Mouse (Mus musculus): ENCODE measurements around the gene Ttc37. TPM values are rescaled to one million over a fixed set of nuclear protein-coding genes. Genes with fewer than 3 reads are reported as not detected.
A peak's percentile ranks its signal among the peaks of the same experiment; 100 is the strongest.

Ttc37 gene
- polyA plus RNA-seq, 1 experiment from 2014 or later = 3.4 TPM

DNA sequence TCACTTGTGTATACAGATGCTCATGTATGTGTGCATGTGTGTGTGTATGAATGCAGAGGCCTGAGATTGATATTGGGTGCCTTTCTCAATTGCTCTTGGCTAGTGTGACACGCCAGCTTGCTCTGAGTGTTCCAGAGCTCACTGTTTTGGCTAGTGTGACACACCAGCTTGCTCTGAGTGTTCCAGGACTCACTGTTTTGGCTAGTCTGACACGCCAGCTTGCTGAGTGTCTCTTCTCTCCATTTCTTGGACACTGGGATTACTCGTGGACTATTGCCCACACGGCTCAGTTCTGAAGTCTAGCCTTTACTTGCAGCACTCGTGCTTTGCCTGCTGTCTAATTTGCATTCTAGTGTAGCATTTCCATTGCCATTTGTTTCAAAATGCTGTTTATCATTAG, 80.2 kb downstream of the Ttc37 start:
- DNase-seq = no peak
- ATAC-seq = no peak
- Histone ChIP-seq H3K9me3 (ENCODE audit: low read length) (no peaks in the 10 kb centered on the region), H3K4me2 (ENCODE audit: low read depth, low read length) (no peak overlapping the region), H3K4me1 (ENCODE audit: insufficient read depth) (no peaks in the 10 kb centered on the region), H3K4me3 (ENCODE audit: low read depth, low read length) (no peak overlapping the region), H3K9ac (replicated peaks) (no peak overlapping the region), H3K27ac (ENCODE audit: low read depth) (no peak overlapping the region), H3K27me3 (ENCODE audit: insufficient read depth, low read length) (no peaks in the 10 kb centered on the region), H3K36me3 (replicated peaks; ENCODE audit: insufficient read depth, low read length) (peaks cover 9% of the 10 kb centered on the region)
- 83% methylated on average over 5 of the region's 5 CpGs for WGBS (ENCODE audit: insufficient replicate concordance)
- TF ChIP-seq CTCF (IDR thresholded peaks at IDR 0.05; ENCODE audit: low read depth) (no peak), EP300 (IDR thresholded peaks at IDR 0.05; ENCODE audit: low read depth) (no peak)

DNA sequence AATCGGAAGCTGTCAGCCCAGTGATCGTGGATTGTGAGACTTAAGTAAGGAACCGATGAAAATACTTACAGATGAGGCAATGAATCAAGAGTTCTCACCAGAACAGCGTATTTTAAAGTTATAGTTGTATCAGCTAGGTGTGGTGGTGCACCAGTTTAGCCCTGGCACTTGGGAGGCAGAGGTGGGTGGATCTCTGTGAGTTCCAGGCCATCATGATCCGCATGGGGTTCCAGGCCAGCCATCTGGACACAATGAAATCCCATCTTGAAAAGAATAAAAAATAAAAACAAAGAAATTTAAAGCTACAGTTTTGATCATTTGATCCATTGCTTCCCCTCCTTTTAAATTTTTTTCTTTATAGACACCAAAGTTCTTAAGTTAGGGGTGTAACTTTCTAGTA, 89.1 kb downstream of the Ttc37 start:
- ATAC-seq = no peak
- TF ChIP-seq EP300 (IDR thresholded peaks at IDR 0.05; ENCODE audit: low read depth) = no peak
- no peak for TF ChIP-seq CTCF (IDR thresholded peaks at IDR 0.05; ENCODE audit: low read depth)
- 0 out of 2 replicates have a peak, but pooled peaks cover 4% of the 10 kb centered on the region for H3K9me3 ChIP-seq (ENCODE audit: low read length)
- no peak overlapping the region for H3K4me2 ChIP-seq (ENCODE audit: low read depth, low read length)
- no peak for DNase-seq
- no peak overlapping the region for H3K27ac ChIP-seq (ENCODE audit: low read depth)
- no peak overlapping the region for H3K4me3 ChIP-seq (ENCODE audit: low read depth, low read length)
- H3K4me1 ChIP-seq (ENCODE audit: insufficient read depth) = no peaks in the 10 kb centered on the region
- no peak overlapping the region for H3K9ac ChIP-seq (replicated peaks)
- H3K36me3 ChIP-seq (replicated peaks; ENCODE audit: insufficient read depth, low read length) = peaks cover 8% of the 10 kb centered on the region
- 87% methylated on average over 5 of the region's 5 CpGs for WGBS (ENCODE audit: insufficient replicate concordance)
- no peaks in the 10 kb centered on the region for H3K27me3 ChIP-seq (ENCODE audit: insufficient read depth, low read length)

DNA sequence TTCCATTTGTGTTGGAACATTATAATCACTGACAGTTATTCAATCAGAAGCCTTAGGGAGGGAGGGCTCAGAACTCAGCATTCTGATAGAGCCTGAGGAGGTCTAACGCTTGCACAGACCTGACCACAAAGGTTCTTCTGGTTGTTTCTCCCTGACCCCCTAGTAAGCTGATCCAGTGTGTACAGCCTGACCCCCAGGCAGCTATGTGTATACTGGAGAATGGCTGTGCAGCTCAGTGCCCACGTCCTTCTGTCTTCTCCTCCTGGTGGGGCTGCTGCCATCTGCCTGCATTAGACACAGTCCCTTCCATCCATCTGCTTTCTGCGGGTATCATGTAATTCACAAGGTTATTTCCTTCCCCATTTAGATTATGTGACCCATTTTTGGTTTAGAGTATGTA, 90.7 kb downstream of the Ttc37 start:
- Histone ChIP-seq H3K36me3 (replicated peaks; ENCODE audit: insufficient read depth, low read length) (peaks cover 8% of the 10 kb centered on the region), H3K4me2 (ENCODE audit: low read depth, low read length) (no peak overlapping the region), H3K9me3 (ENCODE audit: low read length) (0 out of 2 replicates have a peak, but pooled peaks cover 4% of the 10 kb centered on the region), H3K9ac (replicated peaks) (no peak overlapping the region), H3K27ac (ENCODE audit: low read depth) (no peak overlapping the region), H3K4me3 (ENCODE audit: low read depth, low read length) (no peak overlapping the region), H3K4me1 (ENCODE audit: insufficient read depth) (peaks cover 7% of the 10 kb centered on the region), H3K27me3 (ENCODE audit: insufficient read depth, low read length) (no peaks in the 10 kb centered on the region)
- TF ChIP-seq EP300 (IDR thresholded peaks at IDR 0.05; ENCODE audit: low read depth) (no peak), CTCF (IDR thresholded peaks at IDR 0.05; ENCODE audit: low read depth) (no peak)
- ATAC-seq (no peak), DNase-seq (no peak)
- 76% methylated on average over 3 of the region's 3 CpGs for WGBS (ENCODE audit: insufficient replicate concordance)

DNA sequence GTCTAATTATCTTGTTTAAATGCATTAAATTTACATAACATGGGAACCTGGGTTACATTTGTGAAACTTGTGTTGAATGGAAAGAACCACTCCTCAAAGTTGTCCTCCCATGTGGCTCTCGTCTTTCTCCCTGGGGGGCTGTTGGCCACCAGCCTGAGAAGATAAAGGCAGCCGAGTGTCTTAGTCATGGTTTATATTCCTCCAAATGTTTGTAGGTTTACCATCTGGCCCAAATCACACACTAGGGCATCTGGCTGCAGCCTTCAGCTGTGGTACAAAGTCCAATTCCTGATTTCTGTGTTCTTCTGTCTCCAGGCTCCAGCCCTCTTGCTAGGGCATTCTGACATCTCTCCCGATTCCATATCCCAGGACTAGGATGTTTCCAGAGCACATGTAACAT, 91.7 kb downstream of the Ttc37 start:
- Histone ChIP-seq H3K36me3 (replicated peaks; ENCODE audit: insufficient read depth, low read length) (peaks cover 8% of the 10 kb centered on the region), H3K9me3 (ENCODE audit: low read length) (0 out of 2 replicates have a peak, but pooled peaks cover 4% of the 10 kb centered on the region), H3K4me3 (ENCODE audit: low read depth, low read length) (no peak overlapping the region), H3K9ac (replicated peaks) (no peak overlapping the region), H3K4me1 (ENCODE audit: insufficient read depth) (peaks cover 7% of the 10 kb centered on the region), H3K27me3 (ENCODE audit: insufficient read depth, low read length) (no peaks in the 10 kb centered on the region), H3K4me2 (ENCODE audit: low read depth, low read length) (no peak overlapping the region), H3K27ac (ENCODE audit: low read depth) (no peak overlapping the region)
- 73% methylated on average over 3 of the region's 3 CpGs for WGBS (ENCODE audit: insufficient replicate concordance)
- TF ChIP-seq CTCF (IDR thresholded peaks at IDR 0.05; ENCODE audit: low read depth) (no peak), EP300 (IDR thresholded peaks at IDR 0.05; ENCODE audit: low read depth) (no peak)
- DNase-seq (no peak), ATAC-seq (no peak)

DNA sequence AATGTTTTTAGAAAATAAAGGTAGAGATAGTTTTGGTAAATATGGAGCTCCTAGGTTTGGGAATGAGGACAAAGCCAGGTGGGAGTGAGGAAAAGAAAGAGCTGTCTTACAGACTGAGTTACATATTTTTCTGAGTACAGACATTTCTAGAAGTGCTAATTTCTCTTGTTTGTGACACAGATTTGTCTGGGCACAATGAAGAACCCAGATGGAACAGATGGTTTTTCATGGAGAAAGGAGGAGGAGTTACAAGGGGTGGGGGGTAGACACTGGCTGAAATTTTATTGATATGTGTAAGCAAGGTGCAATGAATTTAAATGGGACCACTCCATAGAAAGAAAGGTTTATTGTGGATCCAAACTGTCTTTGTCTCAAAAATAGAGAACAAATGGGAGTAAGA, 96.4 kb downstream of the Ttc37 start:
- H3K27me3 ChIP-seq (ENCODE audit: insufficient read depth, low read length) = no peaks in the 10 kb centered on the region
- no peak overlapping the region for H3K4me3 ChIP-seq (ENCODE audit: low read depth, low read length)
- no peak overlapping the region for H3K9ac ChIP-seq (replicated peaks)
- H3K27ac ChIP-seq (ENCODE audit: low read depth) = no peak overlapping the region
- no peak for DNase-seq
- no peaks in the 10 kb centered on the region; the same call in 1 of the 2 replicates for H3K36me3 ChIP-seq (replicated peaks; ENCODE audit: insufficient read depth, low read length)
- 0 out of 2 replicates have a peak, but pooled peaks cover 4% of the 10 kb centered on the region for H3K9me3 ChIP-seq (ENCODE audit: low read length)
- no peak for TF ChIP-seq CTCF (IDR thresholded peaks at IDR 0.05; ENCODE audit: low read depth)
- no peak for TF ChIP-seq EP300 (IDR thresholded peaks at IDR 0.05; ENCODE audit: low read depth)
- ATAC-seq = no peak
- no peak overlapping the region for H3K4me2 ChIP-seq (ENCODE audit: low read depth, low read length)
- peaks cover 7% of the 10 kb centered on the region for H3K4me1 ChIP-seq (ENCODE audit: insufficient read depth)

DNA sequence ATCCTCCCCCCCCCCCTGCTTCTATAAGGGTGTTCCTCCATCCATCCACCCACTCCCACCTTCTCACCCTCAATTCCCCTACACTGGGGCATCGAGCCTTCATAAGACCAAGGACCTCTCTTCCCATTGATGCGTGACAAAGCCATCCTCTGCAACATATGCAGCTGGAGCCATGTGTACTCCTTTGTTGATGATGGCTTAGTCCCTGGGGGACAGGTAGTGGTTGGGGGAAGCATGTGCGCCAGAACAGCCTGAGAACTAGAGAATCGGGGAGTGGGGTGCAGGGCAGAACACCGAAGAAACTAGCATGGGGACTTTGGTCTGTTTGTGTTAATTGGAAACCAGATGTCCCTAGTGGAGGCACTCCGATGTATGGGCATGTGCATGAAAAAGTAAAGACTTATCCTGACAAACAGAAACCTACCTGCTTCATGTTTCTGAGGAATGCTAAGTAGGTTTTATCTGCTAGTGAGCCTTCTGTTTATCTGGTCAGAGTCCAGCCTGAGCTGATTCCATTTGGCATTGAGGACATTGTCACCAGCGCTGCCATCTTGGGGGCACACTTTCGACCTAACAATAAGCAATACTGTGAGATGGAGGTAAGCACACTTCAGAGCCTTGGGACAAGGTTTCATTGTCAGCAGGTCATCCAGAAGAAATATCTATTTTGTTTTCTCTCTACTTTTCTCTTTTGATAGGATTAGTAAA, 97.1 kb downstream of the Ttc37 start:
- Histone ChIP-seq H3K4me3 (ENCODE audit: low read depth, low read length) (no peak overlapping the region), H3K9me3 (ENCODE audit: low read length) (0 out of 2 replicates have a peak, but pooled peaks cover 4% of the 10 kb centered on the region), H3K36me3 (replicated peaks; ENCODE audit: insufficient read depth, low read length) (no peaks in the 10 kb centered on the region; the same call in 1 of the 2 replicates), H3K4me1 (ENCODE audit: insufficient read depth) (peaks cover 7% of the 10 kb centered on the region), H3K9ac (replicated peaks) (no peak overlapping the region), H3K27ac (ENCODE audit: low read depth) (no peak overlapping the region), H3K4me2 (ENCODE audit: low read depth, low read length) (no peak overlapping the region), H3K27me3 (ENCODE audit: insufficient read depth, low read length) (no peaks in the 10 kb centered on the region)
- 71% methylated on average over 8 of the region's 8 CpGs for WGBS (ENCODE audit: insufficient replicate concordance)
- DNase-seq (no peak), ATAC-seq (0 out of 2 replicates have a peak, but pooled peaks have one; percentile 4)
- TF ChIP-seq CTCF (IDR thresholded peaks at IDR 0.05; ENCODE audit: low read depth) (no peak), EP300 (IDR thresholded peaks at IDR 0.05; ENCODE audit: low read depth) (no peak)

All from liver, postnatal 0 days (tissue).